Mouse (Mus musculus) midbrain, embryonic 13.5 days (tissue): ENCODE results near the gene Spint4. TPM values are rescaled to one million over a fixed set of nuclear protein-coding genes. Genes with fewer than 3 reads are reported as not detected.

Experiments used
- ATAC-seq: fragments of 200-750 bp; cut with Nextera tagmentation; 2 replicates; pipeline ENCODE4 v1.8.0; 2017; ENCODE audit warnings: mild to moderate bottlenecking, moderate TSS enrichment, moderate library complexity
- H3K27ac ChIP-seq: fragments of 300-500 bp; sonication (generic); 2 replicates; pipeline ENCODE4 v1.5.1; 2015; ENCODE audit warnings: inconsistent platforms, mild to moderate bottlenecking, moderate library complexity
- H3K27me3 ChIP-seq: fragments of 300-500 bp; sonication (generic); 2 replicates; pipeline ENCODE4 v1.6.1; 2015; ENCODE audit warnings: mild to moderate bottlenecking, inconsistent platforms
- H3K36me3 ChIP-seq: fragments of 300-500 bp; sonication (generic); 2 replicates; pipeline ENCODE4 v1.6.1; 2015; ENCODE audit warnings: mild to moderate bottlenecking, inconsistent platforms
- H3K4me1 ChIP-seq: fragments of 300-500 bp; sonication (generic); replicated peaks from 2 replicates; pipeline ENCODE4 v1.6.1; 2015; ENCODE audit warnings: inconsistent platforms
- H3K4me2 ChIP-seq: fragments of 300-500 bp; sonication (generic); replicated peaks from 2 replicates; pipeline ENCODE4 v1.6.1; 2015; ENCODE audit warnings: moderate library complexity, mild to moderate bottlenecking, inconsistent platforms
- H3K4me3 ChIP-seq: fragments of 300-500 bp; sonication (generic); replicated peaks from 2 replicates; pipeline ENCODE4 v1.5.1; 2015; ENCODE audit warnings: mild to moderate bottlenecking, inconsistent platforms
- H3K9ac ChIP-seq: fragments of 300-500 bp; sonication (generic); replicated peaks from 2 replicates; pipeline ENCODE4 v1.6.1; 2015; ENCODE audit warnings: mild to moderate bottlenecking, inconsistent platforms
- H3K9me3 ChIP-seq: fragments of 300-500 bp; sonication (generic); 2 replicates; pipeline ENCODE4 v1.6.1; 2016; ENCODE audit warnings: mild to moderate bottlenecking, inconsistent platforms
- WGBS: fragments of 180-500 bp; shearing (Covaris S2); methylation state at CpG from one replicate; pipeline ENCODE4 v1.1.7; 2015; 5-methylcytosine and 5-hydroxymethylcytosine counted together
- polyA plus RNA-seq: library from polyadenylated mRNA; unstranded; fragments of >200 nt; fragmentation: Nextera tagmentation; extraction: Ambion mirVana; gene quantifications from 2 replicates; pipeline ENCODE4 v1.2.1, GENCODE M21; 2015

The Spint4 gene
- polyA plus RNA-seq, 1 experiment from 2014 or later = not detected

- Histone ChIP-seq H3K27ac (no peak overlapping the region), H3K27me3 (no peaks in the 10 kb centered on the region), H3K9me3 (no peaks in the 10 kb centered on the region), H3K4me1 (no peaks in the 10 kb centered on the region), H3K4me2 (no peak overlapping the region), H3K4me3 (no peak overlapping the region), H3K36me3 (no peaks in the 10 kb centered on the region), H3K9ac (no peak overlapping the region)
- WGBS = 94% methylated on average over 5 of the region's 5 CpGs
- ATAC-seq = no peak
Observed at GRCm38 (mm10) chr2:164735446-164735845, 37.1 kb downstream of the Spint4 start.

- Histone ChIP-seq H3K27me3 (no peaks in the 10 kb centered on the region), H3K4me3 (no peak overlapping the region), H3K27ac (no peak overlapping the region), H3K9ac (no peak overlapping the region), H3K9me3 (no peaks in the 10 kb centered on the region), H3K4me1 (no peaks in the 10 kb centered on the region), H3K36me3 (no peaks in the 10 kb centered on the region), H3K4me2 (no peak overlapping the region)
- WGBS = 74% methylated on average over 3 of the region's 3 CpGs
- no peak for ATAC-seq
Observed at GRCm38 (mm10) chr2:164737377-164738090, 39.2 kb downstream of the Spint4 start.

- H3K9me3 ChIP-seq = no peaks in the 10 kb centered on the region
- H3K9ac ChIP-seq = no peak overlapping the region
- no peak overlapping the region for H3K27ac ChIP-seq
- ATAC-seq = no peak
- H3K4me2 ChIP-seq = no peak overlapping the region
- WGBS = 63% methylated on average over 7 of the region's 7 CpGs
- H3K4me1 ChIP-seq = peaks cover 1% of the 10 kb centered on the region
- H3K27me3 ChIP-seq = no peaks in the 10 kb centered on the region
- H3K4me3 ChIP-seq = no peak overlapping the region
- no peaks in the 10 kb centered on the region for H3K36me3 ChIP-seq
Observed at GRCm38 (mm10) chr2:164739876-164740275, 41.6 kb downstream of the Spint4 start.

GRCm38 (mm10) chr2:164744987-164745386 lies 46.7 kb downstream of the Spint4 start:
- Histone ChIP-seq H3K27me3 (no peaks in the 10 kb centered on the region), H3K9ac (peak overlapping the region; percentile 93), H3K4me1 (peaks cover 33% of the 10 kb centered on the region), H3K4me3 (peak overlapping the region; percentile 94), H3K9me3 (no peaks in the 10 kb centered on the region), H3K36me3 (peaks cover 20% of the 10 kb centered on the region), H3K27ac (no peak overlapping the region), H3K4me2 (peak overlapping the region; percentile 95)
- no peak for ATAC-seq
- WGBS = 76% methylated on average over 13 of the region's 13 CpGs

GRCm38 (mm10) chr2:164745843-164746479 lies 47.7 kb downstream of the Spint4 start, which contains the start of the genes Wfdc3 and Dnttip1:
Wfdc3 (minus strand) TSS chr2:164745931.
Dnttip1 (plus strand) TSS chr2:164745983.
- WGBS = under 1% methylated on average over 70 of the region's 70 CpGs
- peak; percentile 90 for ATAC-seq
- peaks cover 29% of the 10 kb centered on the region for H3K36me3 ChIP-seq
- H3K9ac ChIP-seq = peak within 1 kb of the TSS; percentile 93
- H3K4me2 ChIP-seq = peak within 1 kb of the TSS; percentile 95
- H3K4me1 ChIP-seq = peaks cover 33% of the 10 kb centered on the region
- peak within 1 kb of the TSS; percentile 74 for H3K27ac ChIP-seq
- no peaks in the 10 kb centered on the region for H3K27me3 ChIP-seq
- H3K4me3 ChIP-seq = peak within 1 kb of the TSS; percentile 94
- no peaks in the 10 kb centered on the region for H3K9me3 ChIP-seq

- WGBS = 61% methylated on average over 8 of the region's 8 CpGs
- Histone ChIP-seq H3K9ac (peak overlapping the region; percentile 93), H3K36me3 (peaks cover 34% of the 10 kb centered on the region), H3K27me3 (no peaks in the 10 kb centered on the region), H3K4me3 (peak overlapping the region; percentile 94), H3K4me2 (peak overlapping the region; percentile 95), H3K9me3 (no peaks in the 10 kb centered on the region), H3K27ac (0 out of 2 replicates have a peak overlapping the region, but pooled peaks have one; percentile 74), H3K4me1 (peaks cover 33% of the 10 kb centered on the region)
- ATAC-seq = no peak
Observed at GRCm38 (mm10) chr2:164746693-164747092, 48.4 kb downstream of the Spint4 start.

GRCm38 (mm10) chr2:164748191-164748590 lies 49.9 kb downstream of the Spint4 start:
- no peak for ATAC-seq
- Histone ChIP-seq H3K36me3 (peaks cover 49% of the 10 kb centered on the region), H3K4me3 (no peak overlapping the region), H3K27ac (no peak overlapping the region), H3K4me2 (no peak overlapping the region), H3K4me1 (peaks cover 33% of the 10 kb centered on the region), H3K9me3 (no peaks in the 10 kb centered on the region), H3K27me3 (no peaks in the 10 kb centered on the region), H3K9ac (no peak overlapping the region)
- WGBS = 91% methylated on average over 4 of the region's 4 CpGs

- Histone ChIP-seq H3K9me3 (no peaks in the 10 kb centered on the region), H3K27me3 (no peaks in the 10 kb centered on the region), H3K9ac (no peak overlapping the region), H3K4me2 (no peak overlapping the region), H3K4me1 (peaks cover 33% of the 10 kb centered on the region), H3K4me3 (no peak overlapping the region), H3K36me3 (peaks cover 57% of the 10 kb centered on the region), H3K27ac (no peak overlapping the region)
- no peak for ATAC-seq
- WGBS = 88% methylated on average over 6 of the region's 6 CpGs
Observed at GRCm38 (mm10) chr2:164748991-164749390, 50.7 kb downstream of the Spint4 start.

Other genes with a start within 250 kb of the Spint4 start
- gene Sys1, start 241.5 kb upstream of the Spint4 start, polyA plus RNA-seq = 77.6 and 81.1 TPM in 2 replicates
- 4.5 and 5.2 TPM in 2 replicates for gene Gm20458, start 237.5 kb upstream of the Spint4 start, polyA plus RNA-seq
- not detected in 2 replicates for gene Trp53tg5, start 224.8 kb upstream of the Spint4 start, polyA plus RNA-seq
- gene Dbndd2, start 212.4 kb upstream of the Spint4 start, polyA plus RNA-seq = 8.7 and 8.8 TPM in 2 replicates
- gene Pigt, start 201.0 kb upstream of the Spint4 start, polyA plus RNA-seq = 64.2 and 67.8 TPM in 2 replicates
- gene Wfdc2, start 136.1 kb upstream of the Spint4 start, polyA plus RNA-seq = 5.7 and 6.8 TPM in 2 replicates
- not detected in 2 replicates for gene Spint3, start 125.0 kb upstream of the Spint4 start, polyA plus RNA-seq
- gene Wfdc6a, start 113.1 kb upstream of the Spint4 start, polyA plus RNA-seq = not detected in 2 replicates
- gene Eppin, start 104.9 kb upstream of the Spint4 start, polyA plus RNA-seq = not detected in 2 replicates
- gene Wfdc6b, start 85.0 kb upstream of the Spint4 start, polyA plus RNA-seq = not detected in 2 replicates
- not detected in 2 replicates for gene Wfdc8, start 84.9 kb upstream of the Spint4 start, polyA plus RNA-seq
- gene Wfdc16, start 59.7 kb upstream of the Spint4 start, polyA plus RNA-seq = not detected in 2 replicates
- not detected in 2 replicates for gene Wfdc10, start 42.5 kb upstream of the Spint4 start, polyA plus RNA-seq
- not detected in 2 replicates for gene Wfdc9, start 41.9 kb upstream of the Spint4 start, polyA plus RNA-seq
- gene Wfdc11, start 24.4 kb upstream of the Spint4 start, polyA plus RNA-seq = not detected in 2 replicates
- not detected in 2 replicates for gene Wfdc13, start 13.4 kb upstream of the Spint4 start, polyA plus RNA-seq
- not detected in 2 replicates for gene Spint5, start 16.8 kb downstream of the Spint4 start, polyA plus RNA-seq
- gene Wfdc3, start 47.4 kb downstream of the Spint4 start, polyA plus RNA-seq = 1.2 and 1.3 TPM in 2 replicates
- gene Dnttip1, start 47.5 kb downstream of the Spint4 start, polyA plus RNA-seq = 65.4 and 72.6 TPM in 2 replicates
- gene Ube2c, start 71.4 kb downstream of the Spint4 start, polyA plus RNA-seq = 203 and 208 TPM in 2 replicates
- gene Tnnc2, start 81.5 kb downstream of the Spint4 start, polyA plus RNA-seq = not detected in 2 replicates
- 17.2 and 19.1 TPM in 2 replicates for gene Snx21, start 87.3 kb downstream of the Spint4 start, polyA plus RNA-seq
- 19.9 and 20.4 TPM in 2 replicates for gene Acot8, start 106.4 kb downstream of the Spint4 start, polyA plus RNA-seq
- 15.2 and 15.5 TPM in 2 replicates for gene Zswim3, start 106.6 kb downstream of the Spint4 start, polyA plus RNA-seq
- 25.4 and 25.8 TPM in 2 replicates for gene Zswim1, start 124.2 kb downstream of the Spint4 start, polyA plus RNA-seq
- gene Spata25, start 130.0 kb downstream of the Spint4 start, polyA plus RNA-seq = not detected in 2 replicates
- gene Ctsa, start 134.4 kb downstream of the Spint4 start, polyA plus RNA-seq = 92.0 and 94.2 TPM in 2 replicates
- 4.7 TPM in 2 replicates for gene Neurl2, start 135.0 kb downstream of the Spint4 start, polyA plus RNA-seq
- 69.1 and 96.1 TPM in 2 replicates for gene Pltp, start 159.2 kb downstream of the Spint4 start, polyA plus RNA-seq
- 98.1 and 108 TPM in 2 replicates for gene Pcif1, start 180.8 kb downstream of the Spint4 start, polyA plus RNA-seq
- gene Zfp335, start 213.3 kb downstream of the Spint4 start, polyA plus RNA-seq = 13.5 and 15.1 TPM in 2 replicates
- gene Mmp9, start 242.3 kb downstream of the Spint4 start, polyA plus RNA-seq = 17.2 and 19.5 TPM in 2 replicates